Mouse (Mus musculus) urinary bladder, postnatal 10 days (tissue): Measurements from ENCODE around the gene Chst5.

Source experiments
- DNase-seq: peaks from one replicate; pipeline ENCODE4 v3.0.0; 2022; ENCODE audit warnings: low spot score

The Chst5 gene

GRCm38 (mm10) chr8:111929648-111930344 is 19.5 kb upstream of the Chst5 start:
- DNase-seq: no peak

- no peak for DNase-seq
Measured at GRCm38 (mm10) chr8:111924976-111925375, 14.7 kb upstream of the Chst5 start.

DNA sequence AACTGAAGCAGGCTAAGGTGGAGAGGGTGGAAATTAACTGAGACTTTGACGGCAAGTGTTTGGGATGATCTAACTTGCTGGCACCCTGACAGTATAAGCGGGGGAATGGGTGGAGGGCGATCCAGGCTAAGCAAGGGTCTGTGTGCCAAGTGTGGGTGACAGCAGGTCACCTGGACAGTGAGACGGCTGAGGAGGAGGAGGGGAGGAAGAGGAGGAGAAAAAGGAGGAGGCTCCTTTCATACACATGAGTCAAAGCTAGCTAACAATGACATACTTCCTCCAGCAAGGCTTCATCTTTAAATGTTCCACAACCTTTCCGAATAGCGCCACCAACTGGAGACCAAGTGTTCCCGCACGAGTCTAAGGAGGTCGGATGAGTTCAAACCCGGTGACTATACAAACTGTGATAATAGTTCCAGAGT is 13.1 kb upstream of the Chst5 start:
- no peak for DNase-seq

DNA sequence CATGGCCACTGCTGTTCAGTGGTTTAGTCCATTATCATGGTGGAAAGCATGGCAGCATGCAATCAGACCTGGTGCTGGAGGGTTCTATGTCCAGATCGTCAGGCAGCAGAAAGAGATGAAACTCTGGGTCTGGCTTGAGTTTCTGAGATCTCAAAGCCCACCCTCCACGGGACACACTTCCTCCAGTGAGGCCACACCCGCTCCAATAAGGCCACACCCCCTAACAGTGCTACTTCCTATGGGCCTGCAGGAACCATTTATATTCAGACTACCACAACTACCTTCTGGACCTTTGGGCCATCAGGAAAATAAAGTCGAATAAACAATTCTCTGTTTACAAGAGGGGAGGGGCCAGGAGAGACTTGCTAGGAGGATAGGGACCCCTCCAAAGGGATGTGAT is 10.7 kb upstream of the Chst5 start:
- DNase-seq: no peak

DNA sequence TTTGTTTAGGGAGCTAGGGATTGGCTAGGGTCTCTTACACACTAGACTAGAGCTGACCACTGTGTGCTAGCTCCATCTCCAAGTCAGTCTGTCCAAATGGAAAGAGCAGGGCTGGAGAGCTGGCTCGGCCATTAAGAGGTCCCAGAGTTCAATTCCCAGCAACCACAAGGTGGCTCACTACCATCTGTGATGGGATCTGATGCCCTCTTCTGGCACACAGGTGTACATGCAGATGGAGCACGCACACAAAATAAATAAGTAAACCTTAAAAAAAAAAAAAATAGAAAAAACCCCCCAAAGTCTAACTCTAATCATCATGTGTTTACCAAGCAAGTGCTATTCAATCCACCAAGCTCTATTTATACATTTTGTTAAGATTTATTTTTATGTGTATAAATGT is 9.4 kb upstream of the Chst5 start:
- no peak for DNase-seq

GRCm38 (mm10) chr8:111912860-111913432 is 2.7 kb upstream of the Chst5 start:
- DNase-seq: no peak

DNA sequence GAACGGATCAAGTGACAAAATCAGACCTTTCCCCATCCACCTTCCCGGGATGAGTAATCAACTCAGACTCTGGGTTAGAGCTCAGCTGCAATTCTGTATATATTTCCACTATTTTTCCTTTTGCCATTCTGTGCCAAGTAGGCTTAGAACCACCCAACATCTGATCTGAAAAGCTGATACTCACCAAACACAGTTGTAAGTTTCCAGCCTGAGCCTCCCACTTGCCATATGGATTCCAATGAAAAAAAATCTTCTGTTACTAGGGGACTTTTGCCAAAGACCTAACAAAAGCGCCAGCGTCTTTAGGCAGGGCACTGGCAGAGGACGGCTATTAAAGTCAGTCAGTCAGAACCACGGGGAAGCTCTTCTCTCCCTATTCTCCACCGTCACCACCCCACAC is 1.3 kb upstream of the Chst5 start:
- no peak for DNase-seq

DNA sequence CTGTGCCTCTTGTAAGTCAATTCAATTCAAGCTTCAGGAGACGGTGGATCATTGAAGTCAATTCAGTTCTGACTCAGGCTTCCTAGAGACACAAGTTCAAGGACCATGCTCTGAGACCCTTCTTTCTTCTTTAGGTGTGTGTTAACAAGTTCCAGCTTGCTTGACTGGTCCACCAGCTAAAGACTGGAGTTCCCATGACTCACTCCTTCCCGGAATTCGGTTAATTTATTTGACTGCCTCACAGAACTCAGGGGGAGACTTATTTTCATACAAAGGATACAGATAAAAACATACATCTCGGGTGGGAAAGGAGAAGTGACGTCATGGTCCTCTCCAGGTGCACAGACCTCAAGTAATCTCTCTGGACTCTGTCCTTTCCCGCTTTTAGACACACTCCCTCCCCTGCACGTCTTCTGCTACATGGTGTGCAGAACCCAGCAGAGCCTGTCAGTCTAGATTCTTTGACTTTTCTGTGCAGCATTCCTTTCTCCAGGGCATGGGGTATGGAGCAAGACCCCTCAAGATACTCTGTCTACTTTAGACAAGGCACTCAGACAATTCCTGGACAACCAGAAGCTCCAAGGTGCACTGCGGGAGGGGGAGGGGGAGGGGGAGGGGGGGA is 4.6 kb downstream of the Chst5 start:
- DNase-seq: no peak

GRCm38 (mm10) chr8:111902080-111902479 is 8.2 kb downstream of the Chst5 start:
- DNase-seq: no peak

GRCm38 (mm10) chr8:111898586-111898985 is 11.7 kb downstream of the Chst5 start:
- DNase-seq: no peak

GRCm38 (mm10) chr8:111894955-111895354 is 15.3 kb downstream of the Chst5 start:
- DNase-seq: no peak

- DNase-seq: no peak
Measured at GRCm38 (mm10) chr8:111892615-111893014, 17.6 kb downstream of the Chst5 start.

DNA sequence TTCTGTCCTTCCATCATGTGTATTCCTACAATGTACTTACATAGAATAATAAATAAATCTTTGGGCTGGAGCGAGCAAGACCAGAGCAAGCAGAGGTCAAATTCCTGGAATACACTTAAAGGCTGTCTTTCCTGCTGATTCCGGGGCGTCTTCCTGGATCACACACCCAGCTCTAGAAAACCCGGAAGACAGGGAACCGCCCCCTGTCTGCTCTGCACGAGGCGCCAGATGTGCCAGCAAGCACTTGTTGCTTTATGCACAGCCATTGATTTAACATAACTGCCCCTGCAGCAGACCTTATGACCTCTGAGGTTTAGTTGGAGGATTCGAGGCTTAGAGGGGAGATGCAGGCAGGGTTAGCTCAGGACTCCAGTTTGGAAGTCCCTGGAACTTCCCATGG is 18.3 kb downstream of the Chst5 start:
- no peak for DNase-seq

DNA sequence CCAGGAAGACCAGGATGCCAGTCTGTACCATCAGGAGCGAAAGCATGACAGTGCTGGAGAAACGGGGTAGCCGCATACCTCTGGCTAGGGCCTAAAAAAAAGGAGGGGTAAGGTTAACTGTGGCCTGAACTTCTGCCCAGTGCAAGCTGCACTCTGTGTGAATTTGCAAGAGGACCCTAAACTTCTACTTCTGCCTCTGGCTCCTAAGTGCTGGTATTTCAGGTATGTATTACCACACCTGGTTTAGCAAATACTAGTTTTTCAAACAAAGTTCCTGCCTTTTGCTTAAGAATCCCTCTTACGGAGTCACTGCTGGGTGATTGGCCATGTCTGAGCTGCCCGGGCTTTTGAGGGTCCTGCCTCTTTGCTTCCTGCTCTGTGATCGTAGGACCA is 19.3 kb downstream of the Chst5 start:
- DNase-seq: no peak

- no peak for DNase-seq
Measured at GRCm38 (mm10) chr8:111889931-111890910, 20.0 kb downstream of the Chst5 start.

DNA sequence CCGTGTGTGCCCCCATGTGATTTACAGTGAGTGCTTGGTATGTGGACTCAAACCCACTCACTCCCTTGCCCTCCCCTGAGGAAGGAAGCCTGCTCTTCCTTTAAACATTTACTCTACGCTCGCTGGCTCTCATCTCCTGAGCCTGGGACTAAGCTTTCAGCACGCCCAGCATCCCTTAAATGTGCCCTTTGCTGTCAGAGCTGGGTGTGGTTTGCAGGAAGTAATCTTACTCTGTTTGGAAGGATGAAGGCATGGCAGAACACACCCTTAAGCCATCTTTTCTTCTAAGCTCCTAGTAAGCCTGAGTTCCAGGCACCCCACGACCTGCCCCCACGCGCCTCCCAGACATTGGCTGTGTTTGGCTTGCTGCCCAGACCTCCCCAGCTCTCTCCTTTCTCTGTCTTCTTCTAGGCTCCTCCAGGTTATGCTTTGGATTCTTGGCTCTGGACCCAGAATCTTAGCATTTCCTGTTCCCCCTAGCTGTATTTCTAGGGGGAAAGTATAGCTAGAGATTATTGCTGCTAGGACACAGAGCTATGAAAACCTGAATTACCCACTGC is 22.1 kb downstream of the Chst5 start:
- no peak for DNase-seq

DNA sequence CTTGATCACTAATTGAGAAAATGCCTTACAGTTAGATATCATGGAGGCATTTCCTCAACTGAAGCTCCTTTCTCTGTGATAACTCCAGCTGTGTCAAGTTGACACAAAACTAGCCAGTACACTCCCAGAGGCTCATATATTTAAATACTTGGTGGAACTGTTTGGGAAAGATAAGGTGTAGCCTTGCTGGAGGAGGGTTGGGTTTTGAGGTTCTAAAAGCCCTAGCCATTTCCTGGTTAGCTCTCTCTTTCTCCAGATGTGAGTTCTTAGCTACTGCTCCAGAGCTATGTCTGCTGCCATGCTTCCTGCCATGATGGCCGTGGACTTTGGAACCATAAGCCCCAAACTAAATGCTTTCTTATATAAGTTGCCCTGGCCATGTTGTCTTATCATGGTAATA is 22.8 kb downstream of the Chst5 start:
- DNase-seq: no peak

GRCm38 (mm10) chr8:111883615-111884014 is 26.6 kb downstream of the Chst5 start:
- DNase-seq: no peak

GRCm38 (mm10) chr8:111881591-111881990 is 28.7 kb downstream of the Chst5 start:
- DNase-seq: no peak

GRCm38 (mm10) chr8:111877711-111878110 is 32.5 kb downstream of the Chst5 start:
- no peak for DNase-seq

DNA sequence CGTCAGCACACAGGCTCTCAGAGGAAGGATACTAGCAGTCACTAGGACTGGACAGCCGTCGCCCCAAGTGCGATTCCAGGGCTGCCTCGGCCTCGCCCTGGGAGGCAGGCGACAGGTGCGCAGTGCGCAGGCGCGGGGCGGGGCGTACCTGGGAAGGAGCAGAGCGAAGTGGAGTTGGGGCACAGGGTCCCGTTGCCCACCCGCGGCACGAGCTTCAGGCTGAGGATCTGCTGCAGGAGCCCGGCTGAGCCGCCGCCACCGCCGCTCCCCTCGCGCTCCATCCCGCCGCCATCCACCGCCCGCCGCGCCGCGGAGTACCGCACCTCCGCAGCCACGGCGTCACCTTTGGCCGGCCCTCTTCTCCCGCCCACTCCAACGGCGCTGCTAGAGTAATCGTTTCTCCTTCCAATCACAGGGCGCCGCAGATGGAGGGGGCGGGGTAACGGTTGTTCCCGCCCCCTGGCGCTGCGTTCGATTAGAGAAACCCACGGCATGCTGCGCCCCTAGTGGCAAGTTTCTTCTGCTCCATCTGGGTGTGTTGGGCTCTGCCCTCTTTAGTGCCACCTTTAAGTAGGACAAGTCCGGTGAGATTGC is 33.8 kb downstream of the Chst5 start, which contains the start of gene Tmem170:
Tmem170 (minus strand) TSS at position 396 of the 594 bp plus-strand sequence.
- peak; percentile 90 for DNase-seq

DNA sequence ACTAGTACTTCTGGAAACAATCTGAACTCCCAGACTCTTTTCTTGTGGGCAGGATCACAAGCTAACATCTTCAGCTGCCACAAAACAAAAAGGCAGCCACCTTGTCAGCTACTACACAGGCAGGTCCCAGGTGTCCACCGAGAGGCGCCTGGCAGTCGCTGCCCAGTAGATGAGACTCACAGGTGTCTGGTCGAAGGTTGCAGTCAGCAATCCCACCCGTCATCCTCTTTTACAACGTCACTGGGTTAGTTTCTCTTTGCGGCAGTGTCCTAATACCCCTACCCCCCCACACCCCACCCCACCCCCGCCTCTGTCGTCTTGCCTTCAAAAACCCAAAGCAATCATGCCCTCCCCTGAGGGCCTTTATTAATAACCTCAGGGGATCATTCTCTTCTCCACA is 34.5 kb downstream of the Chst5 start:
- no peak for DNase-seq
